Mouse (Mus musculus) left cerebral cortex, adult 2 months (tissue): ENCODE results near the gene Tnfrsf22. TPM values are rescaled to one million over a fixed set of nuclear protein-coding genes. Genes with fewer than 3 reads are reported as not detected.
"Not testable (repeated sequence)": the region's sequence is repeated elsewhere in the genome, so short reads cannot be mapped to it uniquely, and the experiment has no call there.

Source experiments
- DNase-seq, 2 experiments: peaks; one replicate each; pipeline ENCODE4 v3.0.0; 2021 to 2022; ENCODE audit warnings: low spot score in 2 of 2, mixed read lengths in 1 of 2; ENCODE audit errors: extremely low spot score in 1 of 2
- H3K27ac ChIP-seq: fragments of 200-600 bp; 2 replicates; pipeline ENCODE4 v1.8.1; 2022
- H3K4me3 ChIP-seq: fragments of 200-600 bp; 2 replicates; pipeline ENCODE4 v1.8.1; 2022
- CTCF ChIP-seq: fragments of 200-600 bp; IDR thresholded peaks from 2 replicates; pipeline ENCODE4 v1.8.1; 2022; ENCODE audit warnings: antibody characterized with exemption, mild to moderate bottlenecking, moderate library complexity
- intact Hi-C: fragments of 180-260 bp; cut with DNase I; formaldehyde crosslinking; loops from one replicate; pipeline ENCODE4 v1.15.1; 2025
- long read RNA-seq, 2 experiments: library from polyadenylated mRNA; stranded (forward); transcript quantifications; one replicate each; pipeline ENCODE4 v2.0.0; 2021; ENCODE audit warnings: borderline mapping rate in 2 of 2
- total RNA-seq, 2 experiments: library from RNA; stranded (reverse); gene quantifications; 2 replicates each; pipeline ENCODE4 v1.2.3; 2021

Tnfrsf22 gene
- 1 to 10 TPM; 1.5 to 1.9 TPM for total RNA-seq
- long read RNA-seq, experiment 1, result 0 reads
- long read RNA-seq, experiment 2, result 0 reads

GRCm38 (mm10) chr7:143649034-143649768, at the start of gene Tnfrsf22:
TSS of gene Tnfrsf22 (minus strand) at chr7:143649661.
- no peak within 1 kb of the TSS for H3K27ac ChIP-seq
- intact Hi-C loops, result loop anchor here (1.0 kb wide), 1 partner anchor 34 kb away; no protein-coding TSS in a partner anchor
- peak within 1 kb of the TSS; percentile 65 for H3K4me3 ChIP-seq
- no peak for TF ChIP-seq CTCF
- DNase-seq, result peak; percentile 64 to 75

- intact Hi-C loops, result loop anchor here (2.0 kb wide), 1 partner anchor 111 kb away; no protein-coding TSS in a partner anchor
- TF ChIP-seq CTCF, result peak; percentile 63
- Histone ChIP-seq H3K4me3 (no peak overlapping the region), H3K27ac (no peak overlapping the region)
- DNase-seq, result no peak
Measured at GRCm38 (mm10) chr7:143696140-143696539, 46.7 kb upstream of the Tnfrsf22 start.

- DNase-seq, result no peak
- TF ChIP-seq CTCF, result no peak
- intact Hi-C loops, result no loop called here
- Histone ChIP-seq H3K27ac (no peak overlapping the region), H3K4me3 (no peak overlapping the region)
Measured at GRCm38 (mm10) chr7:143694550-143694949, 45.1 kb upstream of the Tnfrsf22 start.

GRCm38 (mm10) chr7:143692746-143693510, 43.5 kb upstream of the Tnfrsf22 start:
- Histone ChIP-seq H3K4me3 (no peak overlapping the region), H3K27ac (no peak overlapping the region)
- no peak for TF ChIP-seq CTCF
- intact Hi-C loops, result no loop called here
- peak in 1 of 2 experiments; percentile 8 for DNase-seq

- H3K4me3 ChIP-seq, result no peak overlapping the region
- no peak for DNase-seq
- intact Hi-C loops, result no loop called here
- TF ChIP-seq CTCF, result no peak
- H3K27ac ChIP-seq, result no peak overlapping the region
Measured at GRCm38 (mm10) chr7:143691909-143692308, 42.4 kb upstream of the Tnfrsf22 start.

GRCm38 (mm10) chr7:143691181-143691580, 41.7 kb upstream of the Tnfrsf22 start:
- no peak for TF ChIP-seq CTCF
- DNase-seq, result peak in 1 of 2 experiments; percentile 10
- Histone ChIP-seq H3K27ac (no peak overlapping the region), H3K4me3 (no peak overlapping the region)
- intact Hi-C loops, result no loop called here

GRCm38 (mm10) chr7:143689946-143690345, 40.5 kb upstream of the Tnfrsf22 start:
- no peak overlapping the region for H3K27ac ChIP-seq
- DNase-seq, result no peak
- H3K4me3 ChIP-seq, result no peak overlapping the region
- no peak for TF ChIP-seq CTCF
- intact Hi-C loops, result no loop called here

GRCm38 (mm10) chr7:143689481-143689880, 40.0 kb upstream of the Tnfrsf22 start:
- TF ChIP-seq CTCF, result no peak
- intact Hi-C loops, result no loop called here
- H3K4me3 ChIP-seq, result no peak overlapping the region
- DNase-seq, result no peak
- H3K27ac ChIP-seq, result no peak overlapping the region

GRCm38 (mm10) chr7:143686676-143687075, 37.2 kb upstream of the Tnfrsf22 start:
- H3K4me3 ChIP-seq, result not testable (repeated sequence)

GRCm38 (mm10) chr7:143686191-143686590, 36.7 kb upstream of the Tnfrsf22 start:
- H3K4me3 ChIP-seq, intact Hi-C loops: not testable (repeated sequence)

More at GRCm38 (mm10) chr7:143686676-143687075, 37.2 kb upstream of the Tnfrsf22 start:
- intact Hi-C loops, DNase-seq, H3K27ac ChIP-seq: not testable (repeated sequence)

GRCm38 (mm10) chr7:143685359-143686067, 36.1 kb upstream of the Tnfrsf22 start, which contains the start of gene Tnfrsf23:
TSS of gene Tnfrsf23 (minus strand) at chr7:143685872.
- H3K27ac ChIP-seq, result no peak within 1 kb of the TSS
- peak; percentile 72 to 75 for DNase-seq
- peak within 1 kb of the TSS; percentile 51 for H3K4me3 ChIP-seq
- TF ChIP-seq CTCF, result no peak
- intact Hi-C loops, result no loop called here

More at GRCm38 (mm10) chr7:143686191-143686590, 36.7 kb upstream of the Tnfrsf22 start:
- not testable (repeated sequence) for H3K27ac ChIP-seq, DNase-seq

GRCm38 (mm10) chr7:143684569-143684968, 35.1 kb upstream of the Tnfrsf22 start:
- H3K27ac ChIP-seq, DNase-seq, H3K4me3 ChIP-seq, intact Hi-C loops: not testable (repeated sequence)
